Mouse (Mus musculus) megakaryocyte, embryonic 14.5 days (primary cell): ENCODE results near the gene Klhl10.

Source experiments
- FLI1 ChIP-seq: IDR thresholded peaks from 2 replicates; pipeline ENCODE4 v1.6.1; 2012; ENCODE audit warnings: low read length, inconsistent platforms, mixed read lengths
- GATA1 ChIP-seq: IDR thresholded peaks from 3 replicates; pipeline ENCODE4 v1.6.1; 2012; ENCODE audit warnings: mixed read lengths, low read length, inconsistent platforms, borderline replicate concordance

GRCm38 (mm10) chr11:100409686-100410085 lies 32.0 kb upstream of the Klhl10 start:
- no peak for TF ChIP-seq GATA1
- no peak for TF ChIP-seq FLI1
